Mouse (Mus musculus): ENCODE data around the gene Stk11ip.
A peak's percentile ranks its signal among the peaks of the same experiment; 100 is the strongest.

Gene Stk11ip

DNA sequence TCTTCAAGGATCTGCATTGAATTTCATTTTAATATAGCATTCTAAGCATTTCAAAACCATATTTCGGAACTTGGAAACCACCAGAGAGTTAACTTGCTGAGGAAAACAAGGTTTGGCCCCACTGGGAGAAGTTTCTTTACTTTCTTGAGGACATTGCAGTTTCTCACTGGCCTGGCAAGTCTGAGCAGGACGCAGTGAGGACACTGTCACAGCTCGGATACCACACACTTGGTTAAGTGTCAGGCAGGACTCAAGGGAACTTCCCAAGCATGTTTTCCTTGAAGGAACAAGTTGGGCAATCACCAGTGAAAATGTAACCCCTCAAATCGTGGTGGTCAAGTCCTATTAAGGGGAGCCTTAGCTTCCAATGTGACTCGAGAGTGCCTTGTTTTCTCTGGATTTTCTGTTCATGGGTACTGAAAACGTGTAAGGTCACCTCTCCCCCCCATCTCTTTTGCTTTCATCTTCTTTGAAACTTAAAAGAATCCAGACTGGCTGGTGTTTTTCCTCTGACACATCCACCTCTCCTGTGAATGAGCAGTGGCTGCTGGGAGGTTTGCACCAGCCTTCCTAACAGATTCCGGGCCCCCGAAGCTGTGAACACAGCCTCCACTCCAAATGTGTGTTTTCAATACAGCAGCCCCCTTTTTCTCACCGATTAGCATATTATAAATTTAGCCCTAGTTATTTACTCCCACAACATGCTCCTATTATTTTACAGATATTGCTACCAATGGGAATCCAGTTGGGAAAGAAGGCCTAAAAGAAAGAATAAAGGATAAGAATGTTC lies 16.9 kb upstream of the Stk11ip start:
- DNase-seq (ENCODE audit: low spot score): no peak

GRCm38 (mm10) chr1:75505159-75505955 lies 16.0 kb upstream of the Stk11ip start:
- peak; percentile 68 for DNase-seq (ENCODE audit: low spot score)

- DNase-seq (ENCODE audit: low spot score): peak; percentile 74
Measured at GRCm38 (mm10) chr1:75505956-75506831, 15.1 kb upstream of the Stk11ip start, which contains the start of gene Obsl1. Gene Obsl1 (minus strand): TSS chr1:75506452.

- no peak for DNase-seq (ENCODE audit: low spot score)
Measured at GRCm38 (mm10) chr1:75507006-75507405, 14.3 kb upstream of the Stk11ip start, which contains the start of gene Inha. Gene Inha (plus strand): TSS chr1:75507077.

- DNase-seq (ENCODE audit: low spot score): no peak
Measured at GRCm38 (mm10) chr1:75509586-75509985, 11.7 kb upstream of the Stk11ip start.

GRCm38 (mm10) chr1:75510154-75510553 lies 11.2 kb upstream of the Stk11ip start:
- no peak for DNase-seq (ENCODE audit: low spot score)

DNA sequence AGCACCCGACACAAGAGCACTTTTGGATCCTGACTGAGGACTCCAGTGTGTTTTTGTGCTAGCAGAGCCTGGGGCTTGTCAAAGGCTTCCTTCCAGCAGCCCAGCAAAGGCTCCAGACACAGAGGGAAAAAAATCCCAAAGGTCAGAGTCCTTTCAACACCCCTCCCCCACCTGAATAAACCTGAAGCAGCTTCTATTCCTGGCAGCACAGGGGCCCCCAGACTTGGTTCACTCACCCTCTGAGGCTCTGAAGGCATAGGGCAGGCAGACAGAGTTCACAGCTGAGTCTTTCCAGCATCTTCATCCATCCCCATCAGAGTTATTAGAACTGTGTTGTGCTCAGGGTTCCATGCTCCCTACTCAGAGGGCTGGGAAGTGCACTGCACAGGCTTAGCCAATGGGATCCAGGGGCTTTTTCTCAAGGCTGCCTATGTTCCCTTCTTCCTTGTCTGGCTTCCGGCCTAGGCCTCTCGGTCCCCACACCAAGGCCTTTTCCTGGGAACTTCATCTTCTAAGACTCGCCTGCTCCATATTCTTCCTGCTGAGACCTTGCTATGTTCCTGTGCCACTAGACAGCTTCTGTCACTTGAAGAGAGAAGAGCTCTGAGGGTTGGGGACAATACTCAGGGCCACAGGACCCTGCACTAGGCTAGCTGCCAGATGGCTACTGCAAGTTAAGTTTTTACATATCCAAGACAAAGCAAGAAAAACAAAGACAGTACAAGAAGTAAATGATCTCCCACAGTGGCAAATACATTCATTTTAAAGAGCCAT lies 9.7 kb upstream of the Stk11ip start:
- DNase-seq (ENCODE audit: low spot score): no peak

DNA sequence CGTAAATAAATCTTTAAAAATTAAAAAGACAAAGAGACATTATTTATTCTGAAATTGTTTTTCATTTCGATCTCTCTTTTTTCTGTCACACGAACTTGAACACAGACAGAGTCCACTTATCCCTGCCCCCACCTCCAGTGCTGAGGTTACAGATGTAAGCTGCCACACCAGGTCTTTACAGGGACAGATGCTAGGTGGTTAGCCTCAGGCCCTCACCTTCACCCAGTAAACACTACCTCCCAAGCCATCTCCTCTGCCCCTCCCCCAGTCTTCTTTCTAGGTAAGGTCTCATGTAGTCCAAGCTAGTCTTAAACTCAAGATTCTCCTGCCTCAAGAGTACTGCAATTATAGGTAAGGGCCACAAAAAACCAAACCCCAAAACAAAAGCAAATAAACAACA lies 8.8 kb upstream of the Stk11ip start:
- no peak for DNase-seq (ENCODE audit: low spot score)

- no peak for DNase-seq (ENCODE audit: low spot score)
Measured at GRCm38 (mm10) chr1:75516703-75517380, 4.5 kb upstream of the Stk11ip start.

- DNase-seq (ENCODE audit: low spot score): no peak
Measured at GRCm38 (mm10) chr1:75517984-75518383, 3.3 kb upstream of the Stk11ip start.

- DNase-seq (ENCODE audit: low spot score): no peak
Measured at GRCm38 (mm10) chr1:75518427-75518826, 2.9 kb upstream of the Stk11ip start.

DNA sequence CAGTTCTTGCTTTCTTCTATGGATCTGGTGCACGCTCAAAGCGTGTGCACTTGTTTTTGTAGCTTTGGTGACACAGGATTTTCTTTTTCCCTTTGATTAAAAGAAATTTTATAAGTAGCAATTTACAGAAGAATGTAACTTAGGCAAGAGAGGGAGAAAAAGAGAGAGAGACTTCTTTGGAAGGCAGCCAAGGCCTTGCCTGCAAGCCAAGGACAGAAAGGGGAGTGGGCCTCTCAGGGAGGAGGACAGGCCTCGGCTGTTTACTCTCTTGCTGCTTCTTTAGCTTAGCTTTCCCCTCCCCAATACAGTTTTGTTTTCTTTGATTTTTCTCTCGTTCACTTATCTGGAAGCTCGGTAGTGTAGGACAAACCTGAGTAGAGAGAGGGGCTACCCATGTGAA lies 1.8 kb upstream of the Stk11ip start:
- no peak for DNase-seq (ENCODE audit: low spot score)

DNA sequence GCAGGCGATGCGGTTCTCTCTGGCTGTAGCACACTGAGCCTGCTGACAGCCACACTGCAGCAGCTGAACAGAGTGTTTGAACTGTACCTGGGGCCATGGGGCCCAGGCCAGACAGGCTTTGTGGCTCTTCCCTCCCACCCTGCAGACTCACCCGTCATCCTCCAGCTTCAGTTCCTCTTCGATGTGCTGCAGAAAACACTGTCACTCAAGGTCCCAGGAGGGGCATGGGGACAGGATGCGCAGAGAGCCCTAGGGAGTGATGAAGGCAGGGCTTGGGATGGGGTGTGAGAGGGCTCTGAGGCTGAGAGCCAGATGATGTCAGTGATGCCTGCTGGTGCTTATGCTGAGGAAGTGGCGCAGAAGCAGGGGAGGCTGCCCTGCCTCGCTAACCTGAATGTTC lies 3.4 kb downstream of the Stk11ip start:
- no peak for DNase-seq (ENCODE audit: low spot score)

DNA sequence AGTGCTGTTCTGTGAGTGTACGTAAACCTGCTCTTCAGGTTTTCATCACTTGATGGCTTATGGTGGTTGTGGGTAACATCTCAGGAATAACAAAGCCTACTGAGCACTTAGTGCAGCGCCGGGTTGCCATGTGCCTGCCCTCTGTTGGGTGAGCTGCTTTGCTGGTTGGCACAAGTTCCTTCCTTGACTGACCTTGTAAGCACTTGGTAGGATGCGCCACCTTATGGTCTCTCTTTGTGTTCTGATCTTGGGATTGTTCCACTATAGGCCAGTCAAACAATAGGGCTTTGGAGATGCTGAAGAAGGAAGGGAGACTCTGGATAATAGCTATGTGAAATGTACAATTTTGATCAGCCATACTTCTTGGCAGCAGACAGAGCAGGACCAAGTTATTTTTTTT lies 9.2 kb downstream of the Stk11ip start:
- DNase-seq (ENCODE audit: low spot score): no peak

DNA sequence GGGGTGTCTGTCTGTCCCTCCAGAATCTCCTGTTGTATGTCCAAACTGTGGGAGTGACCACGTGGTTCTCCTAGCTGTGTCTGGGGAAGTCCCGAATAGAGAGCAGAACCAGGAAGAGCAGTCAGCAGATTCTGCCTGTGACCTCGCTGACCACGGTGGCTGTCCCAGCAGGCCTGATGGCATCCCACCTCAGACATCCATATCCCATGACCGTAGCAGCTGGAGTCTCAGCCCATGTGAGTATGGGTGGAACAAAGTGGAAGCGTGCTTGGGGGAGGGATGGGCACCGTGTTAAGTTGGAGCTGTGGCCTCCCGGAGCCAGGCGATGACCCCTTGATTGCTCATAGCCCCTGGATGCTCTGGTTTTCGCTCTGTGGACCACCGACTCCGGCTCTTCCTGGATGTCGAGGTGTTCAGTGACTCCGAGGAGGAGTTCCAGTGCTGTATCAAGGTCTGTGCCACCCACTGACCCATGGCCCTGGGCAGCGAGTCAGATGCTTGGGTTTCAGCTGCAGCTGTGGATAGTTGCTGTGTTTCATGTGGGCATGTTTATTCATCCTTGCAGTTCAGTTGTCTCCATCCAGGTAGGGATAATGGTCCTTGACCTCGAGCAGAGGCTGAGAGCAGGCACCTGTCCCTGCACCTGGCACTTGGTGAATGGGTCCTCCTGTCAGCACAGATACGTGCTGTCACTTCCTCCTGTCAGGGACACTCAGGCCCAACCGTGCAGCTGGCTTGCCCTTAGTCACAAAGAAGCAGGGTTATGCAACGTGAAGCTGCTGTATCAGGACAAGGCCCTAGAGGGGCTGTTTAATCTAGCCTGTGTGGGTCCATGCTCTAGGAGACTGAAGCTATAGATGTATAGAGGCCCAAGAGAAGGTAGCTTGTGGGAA lies 11.2 kb downstream of the Stk11ip start:
- DNase-seq (ENCODE audit: low spot score): no peak

- no peak for DNase-seq (ENCODE audit: low spot score)
Measured at GRCm38 (mm10) chr1:75533325-75534252, 12.3 kb downstream of the Stk11ip start.

DNA sequence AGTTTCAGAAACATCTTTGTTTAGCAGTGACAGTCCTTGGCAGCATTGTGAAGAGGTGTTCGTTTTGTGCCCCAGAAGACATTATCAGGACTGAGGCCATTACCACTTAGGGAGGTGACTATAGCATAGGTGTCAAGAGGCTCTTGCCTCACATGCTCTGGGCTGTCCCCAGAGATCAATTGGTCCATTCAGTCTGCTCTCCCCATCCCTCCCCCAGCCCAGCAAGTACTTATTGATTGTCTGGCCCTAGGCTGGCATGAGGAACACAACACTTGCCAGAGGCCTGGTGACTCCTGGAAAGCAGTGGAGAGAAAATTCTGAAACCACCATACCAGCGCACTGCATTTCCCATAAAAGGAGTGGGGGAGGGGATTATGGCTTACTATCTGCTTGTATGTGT lies 16.3 kb downstream of the Stk11ip start:
- no peak for DNase-seq (ENCODE audit: low spot score)

- no peak for DNase-seq (ENCODE audit: low spot score)
Measured at GRCm38 (mm10) chr1:75538597-75539190, 17.4 kb downstream of the Stk11ip start.
